Mouse (Mus musculus): Measurements from ENCODE around the gene Reps2. TPM values are rescaled to one million over a fixed set of nuclear protein-coding genes. Genes with fewer than 3 reads are reported as not detected.

The Reps2 gene
- polyA plus RNA-seq, 1 experiment = 0.01 TPM

GRCm38 (mm10) chrX:162651125-162651524 lies 7.7 kb upstream of the Reps2 start:
- Histone ChIP-seq H3K4me1 (ENCODE audit: control insufficient read depth) (peaks cover 11% of the 10 kb centered on the region), H3K4me3 (replicated peaks) (no peak overlapping the region), H3K36me3 (ENCODE audit: control insufficient read depth) (no peaks in the 10 kb centered on the region), H3K9me3 (ENCODE audit: control insufficient read depth, low read length) (no peaks in the 10 kb centered on the region), H3K27me3 (ENCODE audit: control insufficient read depth) (no peaks in the 10 kb centered on the region)
- TF ChIP-seq TAL1 (IDR thresholded peaks at IDR 0.05; ENCODE audit: low read length) (no peak), GATA1 (IDR thresholded peaks at IDR 0.05; ENCODE audit: low read length) (no peak)

GRCm38 (mm10) chrX:162643789-162644092 lies 292 bp upstream of the Reps2 start:
- no peak for TF ChIP-seq GATA1 (IDR thresholded peaks at IDR 0.05; ENCODE audit: low read length)
- no peak for TF ChIP-seq TAL1 (IDR thresholded peaks at IDR 0.05; ENCODE audit: low read length)
- Histone ChIP-seq H3K27me3 (ENCODE audit: control insufficient read depth) (peaks cover 2% of the 10 kb centered on the region; the same call in 1 of the 2 replicates), H3K36me3 (ENCODE audit: control insufficient read depth) (no peaks in the 10 kb centered on the region), H3K4me1 (ENCODE audit: control insufficient read depth) (peaks cover 31% of the 10 kb centered on the region), H3K9me3 (ENCODE audit: control insufficient read depth, low read length) (0 out of 2 replicates have a peak, but pooled peaks cover 3% of the 10 kb centered on the region), H3K4me3 (replicated peaks) (peak overlapping the region; percentile 77)

GRCm38 (mm10) chrX:162642402-162643090 lies 903 bp downstream of the Reps2 start:
- Histone ChIP-seq H3K4me1 (ENCODE audit: control insufficient read depth) (peaks cover 28% of the 10 kb centered on the region), H3K27me3 (ENCODE audit: control insufficient read depth) (peaks cover 2% of the 10 kb centered on the region; the same call in 1 of the 2 replicates), H3K4me3 (replicated peaks) (peak overlapping the region; percentile 77), H3K9me3 (ENCODE audit: control insufficient read depth, low read length) (0 out of 2 replicates have a peak, but pooled peaks cover 3% of the 10 kb centered on the region), H3K36me3 (ENCODE audit: control insufficient read depth) (no peaks in the 10 kb centered on the region)
- TF ChIP-seq TAL1 (IDR thresholded peaks at IDR 0.05; ENCODE audit: low read length) = no peak

- Histone ChIP-seq H3K36me3 (ENCODE audit: control insufficient read depth) (no peaks in the 10 kb centered on the region), H3K4me3 (replicated peaks) (peak overlapping the region; percentile 77), H3K4me1 (ENCODE audit: control insufficient read depth) (peaks cover 31% of the 10 kb centered on the region), H3K9me3 (ENCODE audit: control insufficient read depth, low read length) (0 out of 2 replicates have a peak, but pooled peaks cover 3% of the 10 kb centered on the region), H3K27me3 (ENCODE audit: control insufficient read depth) (peaks cover 2% of the 10 kb centered on the region; the same call in 1 of the 2 replicates)
- TF ChIP-seq GATA1 (IDR thresholded peaks at IDR 0.05; ENCODE audit: low read length) = no peak
Observed at GRCm38 (mm10) chrX:162641764-162642163, 1.7 kb downstream of the Reps2 start.

DNA sequence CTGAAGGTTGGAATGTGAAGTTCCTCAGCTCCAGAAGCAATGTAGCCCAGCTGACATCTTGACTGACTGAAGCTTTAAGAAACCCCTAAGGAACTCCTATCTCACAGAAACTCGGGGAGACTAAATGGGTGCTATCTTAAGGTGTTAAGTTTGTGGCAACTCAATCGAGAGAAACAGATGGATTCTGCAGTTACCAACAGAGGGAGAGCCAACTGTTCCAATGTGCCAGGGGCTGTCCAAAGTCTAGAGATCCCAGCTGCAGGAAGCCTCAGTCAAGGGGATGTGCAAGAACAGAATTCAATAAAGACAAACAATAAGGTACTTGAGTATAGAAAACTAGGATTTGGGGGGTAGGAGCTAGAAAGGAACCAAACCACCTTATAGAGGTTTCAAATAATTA lies 8.3 kb downstream of the Reps2 start:
- Histone ChIP-seq H3K9me3 (ENCODE audit: control insufficient read depth, low read length) (no peaks in the 10 kb centered on the region), H3K27me3 (ENCODE audit: control insufficient read depth) (no peaks in the 10 kb centered on the region), H3K36me3 (ENCODE audit: control insufficient read depth) (no peaks in the 10 kb centered on the region), H3K4me3 (replicated peaks) (no peak overlapping the region), H3K4me1 (ENCODE audit: control insufficient read depth) (peaks cover 3% of the 10 kb centered on the region)
- TF ChIP-seq GATA1 (IDR thresholded peaks at IDR 0.05; ENCODE audit: low read length) = no peak
- no peak for TF ChIP-seq TAL1 (IDR thresholded peaks at IDR 0.05; ENCODE audit: low read length)

GRCm38 (mm10) chrX:162622091-162622437 lies 21.4 kb downstream of the Reps2 start:
- Histone ChIP-seq H3K9me3 (ENCODE audit: control insufficient read depth, low read length) (no peaks in the 10 kb centered on the region), H3K4me1 (ENCODE audit: control insufficient read depth) (no peaks in the 10 kb centered on the region), H3K27me3 (ENCODE audit: control insufficient read depth) (no peaks in the 10 kb centered on the region), H3K36me3 (ENCODE audit: control insufficient read depth) (no peaks in the 10 kb centered on the region), H3K4me3 (replicated peaks) (no peak overlapping the region)
- TF ChIP-seq TAL1 (IDR thresholded peaks at IDR 0.05; ENCODE audit: low read length) (no peak), GATA1 (IDR thresholded peaks at IDR 0.05; ENCODE audit: low read length) (no peak)

DNA sequence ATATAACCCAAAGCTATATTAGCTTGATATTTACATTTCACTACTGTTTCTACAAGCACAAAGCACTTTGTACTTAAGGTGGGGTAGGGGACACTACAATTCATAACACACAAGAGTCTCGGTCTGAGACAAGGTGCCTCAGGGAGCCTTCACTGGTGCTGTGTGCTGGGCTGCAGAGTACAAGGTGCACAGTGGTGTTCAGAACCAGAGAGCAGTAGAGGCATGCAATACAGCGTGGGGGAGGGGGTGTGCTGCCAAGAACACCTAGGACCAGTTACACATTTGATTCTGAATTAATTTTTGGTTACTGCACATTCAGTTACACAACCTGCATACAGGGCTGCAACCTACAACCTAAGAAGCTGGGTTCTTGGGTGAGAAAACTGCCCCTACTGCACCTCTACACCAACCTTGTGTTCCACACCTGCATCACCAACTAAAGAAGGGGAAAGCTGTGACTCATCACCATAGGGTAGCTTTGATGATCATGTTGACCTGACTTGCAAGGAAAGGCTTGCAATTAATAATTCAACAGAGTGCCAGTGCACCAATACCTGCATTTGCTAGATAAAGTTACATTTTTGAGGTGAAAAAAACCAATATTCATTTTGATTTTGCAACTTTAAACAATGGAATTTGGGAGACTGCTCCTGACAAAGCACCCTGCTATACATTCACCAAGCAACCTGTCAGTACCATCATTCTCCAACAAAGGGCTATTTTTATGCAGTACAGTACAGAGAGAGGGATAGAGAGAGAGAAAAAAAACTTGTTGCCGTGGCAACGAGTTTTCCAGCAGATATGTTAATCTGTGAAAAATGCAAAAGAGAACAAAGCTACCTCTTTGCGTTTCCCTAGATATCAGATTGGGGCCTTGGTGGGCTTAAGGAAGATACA lies 22.0 kb downstream of the Reps2 start:
- Histone ChIP-seq H3K9me3 (ENCODE audit: control insufficient read depth, low read length) (no peaks in the 10 kb centered on the region), H3K27me3 (ENCODE audit: control insufficient read depth) (no peaks in the 10 kb centered on the region), H3K4me1 (ENCODE audit: control insufficient read depth) (no peaks in the 10 kb centered on the region), H3K4me3 (replicated peaks) (no peak overlapping the region), H3K36me3 (ENCODE audit: control insufficient read depth) (no peaks in the 10 kb centered on the region)
- no peak for TF ChIP-seq TAL1 (IDR thresholded peaks at IDR 0.05; ENCODE audit: low read length)
- no peak for TF ChIP-seq GATA1 (IDR thresholded peaks at IDR 0.05; ENCODE audit: low read length)

GRCm38 (mm10) chrX:162619705-162620104 lies 23.7 kb downstream of the Reps2 start:
- TF ChIP-seq TAL1 (IDR thresholded peaks at IDR 0.05; ENCODE audit: low read length) = no peak
- no peak for TF ChIP-seq GATA1 (IDR thresholded peaks at IDR 0.05; ENCODE audit: low read length)
- no peak overlapping the region for H3K4me3 ChIP-seq (replicated peaks)
- no peaks in the 10 kb centered on the region for H3K9me3 ChIP-seq (ENCODE audit: control insufficient read depth, low read length)
- H3K27me3 ChIP-seq (ENCODE audit: control insufficient read depth) = no peaks in the 10 kb centered on the region
- no peaks in the 10 kb centered on the region for H3K4me1 ChIP-seq (ENCODE audit: control insufficient read depth)
- H3K36me3 ChIP-seq (ENCODE audit: control insufficient read depth) = no peaks in the 10 kb centered on the region

DNA sequence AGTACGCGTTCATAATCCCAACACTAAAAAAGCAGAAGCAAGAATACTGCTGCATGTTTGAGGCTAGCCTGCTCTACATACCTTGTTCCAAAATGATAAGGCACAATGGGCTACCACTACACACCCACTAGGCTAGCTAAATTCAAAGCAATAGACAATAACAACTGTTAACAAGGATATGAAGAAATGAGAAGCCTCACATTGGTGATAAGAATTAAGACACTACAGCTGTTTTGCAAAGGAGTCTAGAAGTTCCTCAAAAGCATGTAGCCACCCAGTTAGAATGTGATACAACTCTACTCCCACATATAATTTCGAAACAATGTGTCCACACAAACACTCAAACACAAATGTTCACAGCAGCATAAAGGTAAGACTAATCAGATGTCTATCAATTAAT lies 24.9 kb downstream of the Reps2 start:
- Histone ChIP-seq H3K4me1 (ENCODE audit: control insufficient read depth) (no peaks in the 10 kb centered on the region), H3K9me3 (ENCODE audit: control insufficient read depth, low read length) (no peaks in the 10 kb centered on the region), H3K36me3 (ENCODE audit: control insufficient read depth) (no peaks in the 10 kb centered on the region), H3K4me3 (replicated peaks) (no peak overlapping the region), H3K27me3 (ENCODE audit: control insufficient read depth) (no peaks in the 10 kb centered on the region)
- no peak for TF ChIP-seq TAL1 (IDR thresholded peaks at IDR 0.05; ENCODE audit: low read length)

Data from erythroblast, embryonic 14.5 days (primary cell).